Mouse (Mus musculus) embryo, embryonic 10 days (tissue): Measurements from ENCODE around the gene Grin2c.

Source experiments
- DNase-seq: peaks from one replicate; pipeline ENCODE4 v3.0.0-alpha.2; 2015; ENCODE audit warnings: low spot score

Grin2c gene

GRCm38 (mm10) chr11:115202316-115202715, 64.7 kb downstream of the Grin2c start:
- peak; percentile 90 for DNase-seq

- DNase-seq = no peak
Measured at GRCm38 (mm10) chr11:115200520-115200919, 66.5 kb downstream of the Grin2c start.
